Mouse (Mus musculus): ENCODE data around the gene Ctla2a.
"Not testable (repeated sequence)": the region's sequence is repeated elsewhere in the genome, so short reads cannot be mapped to it uniquely, and the experiment has no call there.

Ctla2a gene

DNA sequence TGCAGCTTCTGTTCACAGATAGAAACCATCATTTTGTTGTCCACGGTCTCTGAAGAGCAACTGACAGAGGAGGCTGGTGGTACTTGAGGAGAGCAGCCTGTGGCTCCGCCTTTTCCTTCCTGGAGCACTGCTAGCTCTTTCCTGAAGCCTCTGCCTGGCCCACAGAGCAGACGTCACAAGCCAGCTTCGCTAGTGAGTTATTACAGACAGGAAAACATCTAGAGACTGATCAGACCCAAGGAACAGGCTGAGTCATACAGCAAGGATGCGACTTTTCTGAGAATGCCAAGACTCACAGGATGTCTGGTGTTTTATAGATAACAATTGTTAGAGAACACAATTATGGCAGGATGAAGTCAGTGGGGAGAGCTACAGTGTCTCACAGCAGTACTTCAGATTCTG is at the start of gene Ctla2a, which contains the start of gene Gm49391:
TSS of gene Ctla2a (minus strand) at position 126 of the 402 bp plus-strand sequence.
TSS of gene Gm49391 (minus strand) at position 72 of the 402 bp plus-strand sequence.
- DNase-seq: peak; percentile 37 to 69

DNA sequence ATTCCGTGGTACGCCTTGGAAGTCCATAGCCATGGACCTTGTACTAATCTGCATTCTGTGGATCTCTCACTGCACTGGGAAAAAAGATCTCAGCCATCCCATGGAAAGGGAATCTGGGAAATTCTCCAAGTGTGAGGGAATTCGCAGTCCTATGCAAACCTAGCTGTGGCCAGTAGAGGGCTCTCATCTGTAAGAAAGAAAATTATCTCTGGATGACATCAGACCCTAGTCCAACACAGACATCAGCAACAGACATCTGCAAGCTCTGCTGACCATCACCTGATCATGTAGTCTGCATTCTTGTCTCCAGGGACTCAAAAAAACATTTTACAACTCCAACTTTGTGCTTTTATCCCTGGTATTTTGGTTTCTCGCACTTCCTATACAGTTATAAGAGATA is 35.9 kb upstream of the Ctla2a start:
- DNase-seq: peak in 1 of 2 experiments; percentile 15

DNA sequence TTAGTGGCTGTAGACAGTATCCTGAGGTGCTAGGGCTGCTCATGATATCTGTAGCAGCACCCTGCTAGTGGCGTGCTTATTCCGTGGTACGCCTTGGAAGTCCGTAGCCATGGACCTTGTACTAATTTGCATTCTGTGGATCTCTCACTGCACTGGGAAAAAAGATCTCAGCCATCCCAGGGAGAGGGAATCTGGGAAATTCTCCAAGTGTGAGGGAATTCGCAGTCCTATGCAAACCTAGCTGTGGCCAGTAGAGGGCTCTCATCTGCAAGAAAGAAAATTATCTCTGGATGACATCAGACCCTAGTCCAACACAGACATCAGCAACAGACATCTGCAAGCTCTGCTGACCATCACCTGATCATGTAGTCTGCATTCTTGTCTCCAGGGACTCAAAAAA is 27.6 kb upstream of the Ctla2a start:
- DNase-seq: peak in 1 of 2 experiments; percentile 12

- no peak for DNase-seq
Observed at GRCm38 (mm10) chr13:60961706-60962105, 25.3 kb upstream of the Ctla2a start.

- DNase-seq: not testable (repeated sequence)
Observed at GRCm38 (mm10) chr13:60941884-60942283, 5.5 kb upstream of the Ctla2a start, which contains the start of gene Tpbpa. Tpbpa (minus strand) TSS chr13:60941984.

DNA sequence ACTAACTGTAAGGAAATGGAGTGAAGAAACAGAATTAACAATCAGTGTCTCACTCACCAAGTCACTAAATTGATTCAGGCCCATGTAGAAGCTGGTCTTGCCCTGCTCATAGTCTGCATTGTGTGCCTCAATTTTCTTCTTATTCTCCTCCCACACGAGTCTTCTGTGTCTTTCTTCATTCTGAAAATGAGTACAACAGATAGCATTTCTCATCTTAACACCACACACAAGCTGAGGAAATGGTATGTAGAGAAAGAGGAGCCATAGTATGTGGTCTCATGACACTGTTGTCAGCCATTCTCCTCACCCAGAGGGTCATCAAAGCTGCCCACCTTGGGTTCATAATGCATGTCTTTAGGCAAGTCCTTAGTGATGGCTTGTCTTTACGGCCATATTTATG is 935 bp downstream of the Ctla2a start, which contains the start of gene Gm49393:
TSS of gene Gm49393 (minus strand) at position 101 of the 400 bp plus-strand sequence.
- DNase-seq: not testable (repeated sequence)

GRCm38 (mm10) chr13:60904780-60905179 is 31.6 kb downstream of the Ctla2a start, which contains the start of gene Tpbpb:
Tpbpb (minus strand) TSS chr13:60904880.
- not testable (repeated sequence) for DNase-seq

GRCm38 (mm10) chr13:60897328-60897727 is 39.1 kb downstream of the Ctla2a start, which contains the start of gene Ctla2b:
Ctla2b (minus strand) TSS chr13:60897447.
- DNase-seq: peak; percentile 39 to 71

DNA sequence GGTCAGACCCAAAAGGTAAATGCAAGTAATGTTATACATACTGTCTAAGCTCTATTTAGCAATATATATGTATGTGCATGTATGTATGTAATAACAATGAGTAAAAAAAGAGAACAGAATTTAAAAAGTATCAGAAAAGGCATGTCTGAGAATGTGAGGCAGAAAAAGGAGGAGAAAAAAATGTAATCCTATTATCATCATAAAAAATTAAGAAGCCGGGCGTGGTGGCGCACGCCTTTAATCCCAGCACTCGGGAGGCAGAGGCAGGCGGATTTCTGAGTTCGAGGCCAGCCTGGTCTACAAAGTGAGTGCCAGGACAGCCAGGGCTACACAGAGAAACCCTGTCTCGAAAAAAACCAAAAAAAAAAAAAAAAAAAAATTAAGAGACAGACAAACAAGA is 39.6 kb downstream of the Ctla2a start, which contains the start of gene Gm49392:
TSS of gene Gm49392 (minus strand) at position 101 of the 400 bp plus-strand sequence.
- DNase-seq: not testable (repeated sequence)

DNA sequence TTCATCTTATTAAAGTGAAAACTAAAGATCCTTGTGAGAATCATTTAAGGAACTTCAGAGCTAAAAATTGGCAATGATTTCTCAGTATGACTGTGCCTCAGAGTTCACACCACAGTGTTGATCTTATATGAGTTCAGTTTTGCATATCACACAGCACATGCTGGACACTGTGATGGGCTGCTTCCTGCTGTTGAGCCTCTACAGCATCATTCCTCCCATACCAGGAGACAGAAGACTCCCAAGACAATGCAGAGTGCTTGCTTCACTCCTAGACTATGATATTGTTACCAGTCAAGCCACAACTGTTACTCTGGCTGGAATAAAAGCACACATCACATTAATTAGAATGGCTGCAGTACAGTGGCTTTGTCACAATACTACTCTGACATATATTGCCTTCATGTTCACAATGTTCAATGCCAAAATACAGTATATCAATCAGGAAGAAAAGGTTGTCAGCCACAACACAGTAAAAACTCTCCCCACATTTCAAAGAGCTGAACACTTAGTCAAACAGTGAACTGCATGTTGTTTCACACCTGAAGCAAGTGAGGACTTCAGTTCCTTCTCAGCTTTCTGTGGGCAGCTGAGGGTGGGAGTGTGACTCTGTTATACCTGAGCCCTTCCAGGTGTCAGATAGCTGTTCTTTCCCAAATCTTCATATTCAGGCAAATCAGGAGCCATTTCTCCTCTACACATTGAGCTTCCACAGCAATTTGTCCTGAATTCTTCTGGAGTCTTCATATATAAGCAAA is 40.8 kb downstream of the Ctla2a start:
- no peak for DNase-seq

- DNase-seq: no peak
Observed at GRCm38 (mm10) chr13:60892301-60892700, 44.1 kb downstream of the Ctla2a start.
